Mouse (Mus musculus) mouse embryonic stem cell (cell line): Measurements from ENCODE around the gene Morc3.

Experiments used
- in situ Hi-C, 2 experiments: fragments of 300-500 bp; cut with MboI; formaldehyde crosslinking; loops; 1 replicate in 1 of 2; 3 replicates in 1 of 2; pipeline ENCODE4 v1.14.3; 2019 to 2020; ENCODE audit warnings: low sequenced_read_pairs in 2 of 2, low pct_unique_long_range_greater_than_20kb in 1 of 2, mixed read lengths in 1 of 2; ENCODE audit not compliant: unreplicated experiment in 1 of 2

Gene Morc3

GRCm38 (mm10) chr16:93815856-93816736 lies 15.8 kb upstream of the Morc3 start:
- in situ Hi-C loops: no loop called here

- in situ Hi-C loops: no loop called here
Observed at GRCm38 (mm10) chr16:93816861-93817260, 15.1 kb upstream of the Morc3 start.

- in situ Hi-C loops: no loop called here
Observed at GRCm38 (mm10) chr16:93817371-93817770, 14.6 kb upstream of the Morc3 start.

GRCm38 (mm10) chr16:93818691-93819324 lies 13.1 kb upstream of the Morc3 start:
- in situ Hi-C loops: no loop called here

- in situ Hi-C loops: no loop called here
Observed at GRCm38 (mm10) chr16:93819325-93819696, 12.6 kb upstream of the Morc3 start.

- in situ Hi-C loops: loop anchor here in 1 of 2 experiments (10.0 kb wide), 1 partner anchor 185 kb away; the partner anchor contains the start of gene Cldn14
Observed at GRCm38 (mm10) chr16:93820040-93820439, 11.9 kb upstream of the Morc3 start.

GRCm38 (mm10) chr16:93821706-93822105 lies 10.2 kb upstream of the Morc3 start:
- in situ Hi-C loops: loop anchor here in 1 of 2 experiments (10.0 kb wide), 1 partner anchor 183 kb away; the partner anchor contains the start of gene Cldn14

GRCm38 (mm10) chr16:93822433-93823225 lies 9.3 kb upstream of the Morc3 start:
- in situ Hi-C loops: loop anchor here in 1 of 2 experiments (10.0 kb wide), 1 partner anchor 182 kb away; the partner anchor contains the start of gene Cldn14

- in situ Hi-C loops: loop anchor here in 1 of 2 experiments (10.0 kb wide), 1 partner anchor 180 kb away; the partner anchor contains the start of gene Cldn14
Observed at GRCm38 (mm10) chr16:93824799-93825198, 7.1 kb upstream of the Morc3 start.

GRCm38 (mm10) chr16:93825463-93825862 lies 6.5 kb upstream of the Morc3 start:
- in situ Hi-C loops: loop anchor here in 1 of 2 experiments (10.0 kb wide), 1 partner anchor 179 kb away; the partner anchor contains the start of gene Cldn14

- in situ Hi-C loops: loop anchor here in 1 of 2 experiments (10.0 kb wide), 1 partner anchor 179 kb away; the partner anchor contains the start of gene Cldn14
Observed at GRCm38 (mm10) chr16:93826054-93826453, 5.9 kb upstream of the Morc3 start.

- in situ Hi-C loops: loop anchor here in 1 of 2 experiments (10.0 kb wide), 1 partner anchor 178 kb away; the partner anchor contains the start of gene Cldn14
Observed at GRCm38 (mm10) chr16:93826478-93826877, 5.4 kb upstream of the Morc3 start.

GRCm38 (mm10) chr16:93826909-93827308 lies 5.0 kb upstream of the Morc3 start:
- in situ Hi-C loops: loop anchor here in 1 of 2 experiments (10.0 kb wide), 1 partner anchor 178 kb away; the partner anchor contains the start of gene Cldn14

GRCm38 (mm10) chr16:93829526-93829925 lies 2.4 kb upstream of the Morc3 start:
- in situ Hi-C loops: loop anchor here in 1 of 2 experiments (10.0 kb wide), 1 partner anchor 175 kb away; the partner anchor contains the start of gene Cldn14

GRCm38 (mm10) chr16:93830071-93830470 lies 1.9 kb upstream of the Morc3 start:
- in situ Hi-C loops: no loop called here

- in situ Hi-C loops: no loop called here
Observed at GRCm38 (mm10) chr16:93830916-93831315, 1.0 kb upstream of the Morc3 start.

GRCm38 (mm10) chr16:93832451-93833276 lies 743 bp downstream of the Morc3 start:
- in situ Hi-C loops: no loop called here
